Mouse (Mus musculus) hindbrain, postnatal 0 days (tissue): ENCODE data around the gene Zfp955a. TPM values are rescaled to one million over a fixed set of nuclear protein-coding genes. Genes with fewer than 3 reads are reported as not detected.
"Not testable (repeated sequence)": the region's sequence is repeated elsewhere in the genome, so short reads cannot be mapped to it uniquely, and the experiment has no call there.

Experiments used
- ATAC-seq: fragments of 200-750 bp; cut with Nextera tagmentation; 2 replicates; pipeline ENCODE4 v1.8.0; 2017; ENCODE audit warnings: mild to moderate bottlenecking, moderate TSS enrichment, moderate library complexity
- DNase-seq: peaks from one replicate; pipeline ENCODE4 v3.0.0-alpha.2; 2015; ENCODE audit warnings: low spot score
- H3K27ac ChIP-seq: fragments of 300-500 bp; sonication (generic); 2 replicates; pipeline ENCODE4 v1.5.1; 2014; ENCODE audit warnings: mild to moderate bottlenecking
- H3K27me3 ChIP-seq: fragments of 300-500 bp; sonication (generic); 2 replicates; pipeline ENCODE4 v1.6.1; 2014; ENCODE audit warnings: low read length, mixed read lengths; ENCODE audit not compliant: insufficient read depth
- H3K36me3 ChIP-seq: fragments of 300-500 bp; sonication (generic); 2 replicates; pipeline ENCODE4 v1.6.1; 2014; ENCODE audit warnings: low read length, mixed read lengths; ENCODE audit not compliant: insufficient read depth
- H3K4me1 ChIP-seq: fragments of 300-500 bp; sonication (generic); 2 replicates; pipeline ENCODE4 v1.6.1; 2014; ENCODE audit warnings: antibody characterized with exemption, low read length, mixed read lengths; ENCODE audit not compliant: insufficient read depth
- H3K4me2 ChIP-seq: fragments of 300-500 bp; sonication (generic); 2 replicates; pipeline ENCODE4 v1.6.1; 2014; ENCODE audit warnings: low read depth, mild to moderate bottlenecking, low read length, moderate library complexity, mixed read lengths
- H3K4me3 ChIP-seq: fragments of 300-500 bp; sonication (generic); 2 replicates; pipeline ENCODE4 v1.5.1; 2014; ENCODE audit warnings: low read length
- H3K9ac ChIP-seq: fragments of 300-500 bp; sonication (generic); replicated peaks from 2 replicates; pipeline ENCODE4 v1.6.1; 2014; ENCODE audit warnings: mild to moderate bottlenecking, low read length, moderate library complexity, mixed read lengths
- H3K9me3 ChIP-seq: fragments of 300-500 bp; sonication (generic); 2 replicates; pipeline ENCODE4 v1.6.1; 2016; ENCODE audit warnings: low read length, mixed read lengths
- CTCF ChIP-seq: IDR thresholded peaks from 2 replicates; pipeline ENCODE4 v1.5.1; 2016; ENCODE audit warnings: antibody characterized with exemption, control low read depth, low read depth
- WGBS: fragments of 180-500 bp; shearing (Covaris S2); extraction: QIAGEN DNeasy Blood & Tissue Kit; methylation state at CpG from one replicate; pipeline ENCODE4 v1.1.7; 2014; 5-methylcytosine and 5-hydroxymethylcytosine counted together
- polyA plus RNA-seq: library from polyadenylated mRNA; unstranded; fragments of >200 nt; fragmentation: Nextera tagmentation; extraction: Ambion mirVana; gene quantifications from 2 replicates; pipeline ENCODE4 v1.2.1, GENCODE M21; 2015
- total RNA-seq: library from RNA; depleted of rRNA; stranded (reverse); fragments of >200 nt; gene quantifications from 2 replicates; pipeline ENCODE4 v1.2.3, GENCODE M21; 2014; rRNA removed

Zfp955a gene
- total RNA-seq (13.4 and 14.2 TPM in 2 replicates), polyA plus RNA-seq (17.1 and 18.5 TPM in 2 replicates)

GRCm38 (mm10) chr17:33254530-33255318 lies at the start of gene Zfp955a:
TSS of gene Zfp955a (minus strand) at chr17:33255145.
- 0 out of 2 replicates have a peak within 1 kb of the TSS, but pooled peaks have one; percentile 13 for H3K4me2 ChIP-seq
- not testable (repeated sequence) for H3K36me3 ChIP-seq, H3K27me3 ChIP-seq, H3K9ac ChIP-seq, DNase-seq, H3K4me1 ChIP-seq, H3K4me3 ChIP-seq, H3K27ac ChIP-seq, H3K9me3 ChIP-seq
- peak; percentile 100 for ATAC-seq
- 63% methylated on average over 1 of the region's 34 CpGs for WGBS

- H3K9me3 ChIP-seq, H3K36me3 ChIP-seq, H3K4me3 ChIP-seq, H3K27ac ChIP-seq, H3K9ac ChIP-seq, H3K4me1 ChIP-seq, H3K27me3 ChIP-seq, H3K4me2 ChIP-seq, ATAC-seq, DNase-seq: not testable (repeated sequence)
- no CpG with 5 or more reads among the region's 9 CpGs for WGBS
Measured at GRCm38 (mm10) chr17:33289876-33290149, 34.9 kb upstream of the Zfp955a start.

- H3K4me2 ChIP-seq, H3K4me1 ChIP-seq, H3K9me3 ChIP-seq, H3K27me3 ChIP-seq, DNase-seq, H3K9ac ChIP-seq, H3K36me3 ChIP-seq, H3K27ac ChIP-seq, H3K4me3 ChIP-seq: not testable (repeated sequence)
- no CpG with 5 or more reads among the region's 25 CpGs for WGBS
- ATAC-seq = peak; percentile 100
Measured at GRCm38 (mm10) chr17:33289039-33289875, 34.3 kb upstream of the Zfp955a start, which contains the start of gene Zfp955b. TSS of gene Zfp955b (plus strand) at chr17:33289544.

- no peak for ATAC-seq
- Histone ChIP-seq H3K9ac (no peak overlapping the region), H3K36me3 (no peaks in the 10 kb centered on the region), H3K9me3 (no peaks in the 10 kb centered on the region), H3K4me1 (no peaks in the 10 kb centered on the region), H3K4me2 (no peak overlapping the region), H3K27me3 (no peaks in the 10 kb centered on the region; the same call in 1 of the 2 replicates), H3K27ac (no peak overlapping the region), H3K4me3 (no peak overlapping the region)
- TF ChIP-seq CTCF = no peak
- 89% methylated on average over 9 of the region's 9 CpGs for WGBS
- no peak for DNase-seq
Measured at GRCm38 (mm10) chr17:33268907-33269306, 14.0 kb upstream of the Zfp955a start.

GRCm38 (mm10) chr17:33264376-33264775 lies 9.4 kb upstream of the Zfp955a start, which contains the start of gene Olfr63:
TSS of gene Olfr63 (plus strand) at chr17:33264676.
- 81% methylated on average over 1 of the region's 1 CpGs for WGBS
- Histone ChIP-seq H3K27me3 (no peaks in the 10 kb centered on the region; the same call in 1 of the 2 replicates), H3K4me3 (no peak within 1 kb of the TSS), H3K9me3 (no peaks in the 10 kb centered on the region), H3K27ac (no peak within 1 kb of the TSS), H3K4me2 (no peak within 1 kb of the TSS), H3K9ac (no peak within 1 kb of the TSS), H3K36me3 (no peaks in the 10 kb centered on the region), H3K4me1 (no peaks in the 10 kb centered on the region)
- ATAC-seq (no peak), DNase-seq (no peak)
- no peak for TF ChIP-seq CTCF

- not testable (repeated sequence) for H3K4me3 ChIP-seq, H3K27me3 ChIP-seq, H3K36me3 ChIP-seq, H3K27ac ChIP-seq, ATAC-seq, H3K4me1 ChIP-seq, H3K4me2 ChIP-seq, H3K9me3 ChIP-seq, H3K9ac ChIP-seq, DNase-seq
- no CpG with 5 or more reads among the region's 2 CpGs for WGBS
Measured at GRCm38 (mm10) chr17:33255319-33255657, 343 bp upstream of the Zfp955a start.

GRCm38 (mm10) chr17:33236646-33237045 lies 18.3 kb downstream of the Zfp955a start:
- not testable (repeated sequence) for H3K4me3 ChIP-seq, H3K9ac ChIP-seq, H3K9me3 ChIP-seq, ATAC-seq, H3K4me2 ChIP-seq, H3K4me1 ChIP-seq, H3K27ac ChIP-seq, H3K27me3 ChIP-seq, DNase-seq
- WGBS = 98% methylated on average over 1 of the region's 1 CpGs
- peaks cover 10% of the 10 kb centered on the region; the same call in 1 of the 2 replicates for H3K36me3 ChIP-seq
